Mouse (Mus musculus) liver, postnatal 0 days (tissue): ENCODE results near the gene Urm1. TPM values are rescaled to one million over a fixed set of nuclear protein-coding genes. Genes with fewer than 3 reads are reported as not detected.
A peak's percentile ranks its signal among the peaks of the same experiment; 100 is the strongest.

ENCODE experiments used
- ATAC-seq: fragments of 200-750 bp; cut with Nextera tagmentation; 2 replicates; pipeline ENCODE4 v1.8.0; 2017; ENCODE audit warnings: mild to moderate bottlenecking, moderate library complexity
- DNase-seq: peaks from one replicate; pipeline ENCODE4 v3.0.0-alpha.2; 2016
- H3K27ac ChIP-seq: fragments of 300-500 bp; sonication (generic); 2 replicates; pipeline ENCODE4 v1.5.1; 2014; ENCODE audit warnings: antibody characterized with exemption, moderate library complexity, mild to moderate bottlenecking, low read depth
- H3K27me3 ChIP-seq: fragments of 300-500 bp; sonication (generic); 2 replicates; pipeline ENCODE4 v1.6.1; 2014; ENCODE audit warnings: low read length, control low read depth, mixed read lengths; ENCODE audit not compliant: insufficient read depth
- H3K36me3 ChIP-seq: fragments of 300-500 bp; sonication (generic); replicated peaks from 2 replicates; pipeline ENCODE4 v1.6.1; 2014; ENCODE audit warnings: mild to moderate bottlenecking, control low read depth, low read length, moderate library complexity, mixed read lengths; ENCODE audit not compliant: insufficient read depth
- H3K4me1 ChIP-seq: fragments of 300-500 bp; sonication (generic); 2 replicates; pipeline ENCODE4 v1.6.1; 2014; ENCODE audit warnings: antibody characterized with exemption, mild to moderate bottlenecking, control low read depth; ENCODE audit not compliant: insufficient read depth
- H3K4me2 ChIP-seq: fragments of 300-500 bp; sonication (generic); 2 replicates; pipeline ENCODE4 v1.6.1; 2014; ENCODE audit warnings: low read depth, mild to moderate bottlenecking, low read length, moderate library complexity, mixed read lengths
- H3K4me3 ChIP-seq: fragments of 300-500 bp; sonication (generic); 2 replicates; pipeline ENCODE4 v1.5.1; 2014; ENCODE audit warnings: low read depth, low read length
- H3K9ac ChIP-seq: fragments of 300-500 bp; sonication (generic); replicated peaks from 2 replicates; pipeline ENCODE4 v1.6.1; 2014; ENCODE audit warnings: mild to moderate bottlenecking, moderate library complexity
- H3K9me3 ChIP-seq: fragments of 300-500 bp; sonication (generic); 2 replicates; pipeline ENCODE4 v1.6.1; 2016; ENCODE audit warnings: mild to moderate bottlenecking, control low read depth, low read length, mixed read lengths
- CTCF ChIP-seq: sonication (generic); IDR thresholded peaks from 2 replicates; pipeline ENCODE4 v1.5.1; 2016; ENCODE audit warnings: antibody characterized with exemption, low read depth
- EP300 ChIP-seq: IDR thresholded peaks from 2 replicates; pipeline ENCODE4 v1.6.1; 2016; ENCODE audit warnings: antibody characterized with exemption, low read depth, mild to moderate bottlenecking
- WGBS: fragments of 180-500 bp; shearing (Covaris S2); extraction: QIAGEN DNeasy Blood & Tissue Kit; methylation state at CpG from one replicate; pipeline ENCODE4 v1.1.7; 2014; ENCODE audit not compliant: insufficient replicate concordance; 5-methylcytosine and 5-hydroxymethylcytosine counted together
- polyA plus RNA-seq: library from polyadenylated mRNA; unstranded; fragments of >200 nt; fragmentation: Nextera tagmentation; extraction: Ambion mirVana; gene quantifications from 2 replicates; pipeline ENCODE4 v1.2.1, GENCODE M21; 2015

The Urm1 gene
- polyA plus RNA-seq, 1 experiment from 2014 or later: 8.7 TPM

DNA sequence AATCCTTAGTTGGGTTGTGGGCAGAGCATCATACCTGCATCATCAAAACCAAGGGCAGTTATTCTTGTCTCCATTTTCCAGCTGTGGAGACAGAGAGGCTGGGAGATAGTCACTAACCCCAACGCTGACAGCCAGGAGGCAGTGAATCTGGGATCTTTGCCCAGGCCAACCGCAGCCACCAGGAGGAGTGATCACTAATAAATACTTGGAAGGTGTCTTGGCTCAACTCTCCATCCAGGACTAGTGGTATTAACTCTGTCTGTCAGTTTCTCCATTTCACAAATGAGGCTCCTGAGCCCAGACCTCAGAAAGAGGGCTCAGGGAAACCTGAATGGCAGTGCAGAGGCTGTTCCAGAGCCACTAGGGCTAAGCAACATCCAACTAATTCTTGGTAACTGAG is 37.5 kb downstream of the Urm1 start:
- Histone ChIP-seq H3K9me3 (no peaks in the 10 kb centered on the region), H3K4me3 (no peak overlapping the region), H3K36me3 (no peaks in the 10 kb centered on the region), H3K4me1 (no peaks in the 10 kb centered on the region), H3K4me2 (no peak overlapping the region), H3K27ac (no peak overlapping the region), H3K27me3 (peaks cover 4% of the 10 kb centered on the region; the same call in 1 of the 2 replicates), H3K9ac (no peak overlapping the region)
- WGBS: 51% methylated on average over 2 of the region's 2 CpGs
- DNase-seq (no peak), ATAC-seq (no peak)
- TF ChIP-seq CTCF (no peak), EP300 (no peak)

GRCm38 (mm10) chr2:29857967-29858366 is 38.1 kb downstream of the Urm1 start:
- no peaks in the 10 kb centered on the region for H3K36me3 ChIP-seq
- peaks cover 4% of the 10 kb centered on the region; the same call in 1 of the 2 replicates for H3K27me3 ChIP-seq
- DNase-seq (no peak), ATAC-seq (no peak)
- no peak overlapping the region for H3K4me2 ChIP-seq
- TF ChIP-seq CTCF (no peak), EP300 (no peak)
- 63% methylated on average over 5 of the region's 5 CpGs for WGBS
- no peaks in the 10 kb centered on the region for H3K4me1 ChIP-seq
- H3K4me3 ChIP-seq: no peak overlapping the region
- no peak overlapping the region for H3K9ac ChIP-seq
- no peak overlapping the region for H3K27ac ChIP-seq
- H3K9me3 ChIP-seq: no peaks in the 10 kb centered on the region

- H3K36me3 ChIP-seq: no peaks in the 10 kb centered on the region
- no peak overlapping the region for H3K4me3 ChIP-seq
- H3K9me3 ChIP-seq: no peaks in the 10 kb centered on the region
- 0 out of 2 replicates have a peak, but pooled peaks have one; percentile 17 for ATAC-seq
- H3K27ac ChIP-seq: no peak overlapping the region
- no peak overlapping the region for H3K9ac ChIP-seq
- no peak overlapping the region for H3K4me2 ChIP-seq
- WGBS: 10% methylated on average over 5 of the region's 5 CpGs
- TF ChIP-seq CTCF (peak; percentile 76), EP300 (no peak)
- DNase-seq: peak; percentile 61
- H3K27me3 ChIP-seq: peaks cover 4% of the 10 kb centered on the region; the same call in 1 of the 2 replicates
- H3K4me1 ChIP-seq: no peaks in the 10 kb centered on the region
Observed at GRCm38 (mm10) chr2:29858748-29859473, 39.0 kb downstream of the Urm1 start.

DNA sequence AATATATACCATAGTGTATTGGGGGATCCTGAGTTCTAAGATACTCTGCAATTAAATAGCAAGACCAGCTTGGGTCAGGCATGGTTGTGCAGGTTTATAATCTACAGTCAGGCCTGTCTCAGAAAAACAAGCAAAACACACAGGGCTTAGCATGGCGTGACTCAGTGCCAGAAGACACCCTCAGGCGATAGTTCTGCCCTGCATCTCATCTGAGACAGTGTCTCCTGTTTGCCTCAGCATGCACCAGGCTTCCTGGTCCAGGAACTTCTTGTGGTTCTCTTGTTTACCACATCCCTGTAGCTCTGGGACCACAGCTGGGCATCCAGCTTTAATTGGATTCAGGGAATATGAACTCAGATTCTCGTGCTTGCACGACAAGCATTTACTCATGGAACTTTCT is 45.2 kb downstream of the Urm1 start:
- H3K4me3 ChIP-seq: no peak overlapping the region
- H3K36me3 ChIP-seq: no peaks in the 10 kb centered on the region
- no peak overlapping the region for H3K27ac ChIP-seq
- no peak for ATAC-seq
- no peaks in the 10 kb centered on the region for H3K9me3 ChIP-seq
- TF ChIP-seq EP300 (no peak), CTCF (no peak)
- H3K4me1 ChIP-seq: peaks cover 11% of the 10 kb centered on the region
- no peak overlapping the region for H3K4me2 ChIP-seq
- WGBS: 68% methylated on average over 4 of the region's 4 CpGs
- no peaks in the 10 kb centered on the region for H3K27me3 ChIP-seq
- no peak for DNase-seq
- H3K9ac ChIP-seq: no peak overlapping the region

DNA sequence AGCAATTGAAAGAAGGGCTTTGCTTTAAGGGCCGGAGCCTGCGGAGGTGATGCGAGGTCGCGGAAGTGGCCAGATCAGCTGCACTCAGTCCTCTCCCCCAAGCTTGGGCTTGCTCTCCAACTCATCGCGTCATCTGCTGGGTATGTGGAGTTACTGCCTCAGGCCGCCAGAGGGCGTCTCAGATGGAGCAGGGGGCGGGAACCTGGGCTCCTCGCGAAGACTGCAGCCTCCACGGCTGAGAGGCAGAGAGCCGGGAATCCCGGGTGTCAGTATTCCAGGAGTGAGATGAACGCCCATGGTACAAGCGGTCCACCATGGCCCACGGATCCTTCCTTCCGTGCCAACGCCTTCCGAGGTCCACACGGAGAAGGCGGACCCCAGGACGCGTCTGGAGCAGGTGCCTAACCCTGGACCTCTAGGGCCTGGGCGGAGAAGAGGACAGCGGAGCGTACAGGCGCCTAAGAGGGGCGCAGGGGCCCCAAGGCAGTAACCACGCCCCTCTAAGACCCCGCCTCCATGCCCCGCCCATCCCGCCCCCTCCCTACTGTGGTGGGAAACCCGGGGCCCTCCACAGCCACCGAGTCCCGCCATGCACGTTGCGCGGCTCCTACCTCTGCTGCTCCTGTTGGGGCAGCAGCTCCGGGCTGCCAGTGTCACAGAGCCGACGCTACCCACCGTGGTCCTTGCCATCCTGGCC is 49.2 kb downstream of the Urm1 start, which contains the start of gene Cercam:
Gene Cercam (plus strand): TSS at position 216 of the 697 bp plus-strand sequence.
- ATAC-seq: peak; percentile 78
- H3K27ac ChIP-seq: peak within 1 kb of the TSS; percentile 96
- DNase-seq: peak; percentile 89
- WGBS: 3% methylated on average over 39 of the region's 44 CpGs
- H3K4me1 ChIP-seq: peaks cover 23% of the 10 kb centered on the region
- H3K9ac ChIP-seq: peak within 1 kb of the TSS; percentile 84
- H3K9me3 ChIP-seq: no peaks in the 10 kb centered on the region
- peaks cover 9% of the 10 kb centered on the region; the same call in 1 of the 2 replicates for H3K36me3 ChIP-seq
- H3K27me3 ChIP-seq: no peaks in the 10 kb centered on the region
- peak within 1 kb of the TSS; percentile 75 for H3K4me3 ChIP-seq
- H3K4me2 ChIP-seq: peak within 1 kb of the TSS; percentile 100
- no peak for TF ChIP-seq EP300
- peak; percentile 97 for TF ChIP-seq CTCF
